Mouse (Mus musculus) embryonic facial prominence, embryonic 14.5 days (tissue): ENCODE measurements around the gene Gm12845. TPM values are rescaled to one million over a fixed set of nuclear protein-coding genes. Genes with fewer than 3 reads are reported as not detected.
A peak's percentile ranks its signal among the peaks of the same experiment; 100 is the strongest.

ENCODE experiments used
- ATAC-seq: fragments of 200-750 bp; cut with Nextera tagmentation; 2 replicates; pipeline ENCODE4 v1.8.0; 2017; ENCODE audit warnings: low read depth, moderate number of reproducible peaks, moderate TSS enrichment
- DNase-seq: peaks from one replicate; pipeline ENCODE4 v3.0.0-alpha.2; 2015; ENCODE audit warnings: low spot score
- H3K27ac ChIP-seq: fragments of 300-500 bp; sonication (generic); replicated peaks from 2 replicates; pipeline ENCODE4 v1.5.1; 2014; ENCODE audit warnings: low read depth, mild to moderate bottlenecking, low read length, moderate library complexity
- H3K27me3 ChIP-seq: fragments of 300-500 bp; sonication (generic); replicated peaks from 2 replicates; pipeline ENCODE4 v1.6.1; 2014; ENCODE audit warnings: low read length; ENCODE audit not compliant: control insufficient read depth, insufficient read depth
- H3K36me3 ChIP-seq: fragments of 300-500 bp; sonication (generic); 2 replicates; pipeline ENCODE4 v1.6.1; 2014; ENCODE audit warnings: low read length, mixed read lengths; ENCODE audit not compliant: control insufficient read depth, insufficient read depth
- H3K4me1 ChIP-seq: fragments of 300-500 bp; sonication (generic); 2 replicates; pipeline ENCODE4 v1.6.1; 2014; ENCODE audit warnings: antibody characterized with exemption, low read length; ENCODE audit not compliant: control insufficient read depth, insufficient read depth
- H3K4me2 ChIP-seq: fragments of 300-500 bp; sonication (generic); 2 replicates; pipeline ENCODE4 v1.6.1; 2014; ENCODE audit warnings: low read depth, mild to moderate bottlenecking, low read length, moderate library complexity, mixed read lengths
- H3K4me3 ChIP-seq: fragments of 300-500 bp; sonication (generic); 2 replicates; pipeline ENCODE4 v1.5.1; 2014; ENCODE audit warnings: low read depth, mild to moderate bottlenecking, low read length
- H3K9ac ChIP-seq: fragments of 300-500 bp; sonication (generic); 2 replicates; pipeline ENCODE4 v1.6.1; 2014; ENCODE audit warnings: low read depth, mild to moderate bottlenecking, low read length, moderate library complexity, mixed read lengths
- H3K9me3 ChIP-seq: fragments of 300-500 bp; sonication (generic); 2 replicates; pipeline ENCODE4 v1.6.1; 2016; ENCODE audit warnings: low read length; ENCODE audit not compliant: control insufficient read depth
- WGBS: fragments of 180-500 bp; shearing (Covaris S2); extraction: QIAGEN DNeasy Blood & Tissue Kit; methylation state at CpG from one replicate; pipeline ENCODE4 v1.1.7; 2014; 5-methylcytosine and 5-hydroxymethylcytosine counted together
- polyA plus RNA-seq: library from polyadenylated mRNA; unstranded; fragments of >200 nt; fragmentation: Nextera tagmentation; extraction: Ambion mirVana; gene quantifications from 2 replicates; pipeline ENCODE4 v1.2.1, GENCODE M21; 2014

Gm12845 gene
- not detected in 2 replicates for polyA plus RNA-seq

DNA sequence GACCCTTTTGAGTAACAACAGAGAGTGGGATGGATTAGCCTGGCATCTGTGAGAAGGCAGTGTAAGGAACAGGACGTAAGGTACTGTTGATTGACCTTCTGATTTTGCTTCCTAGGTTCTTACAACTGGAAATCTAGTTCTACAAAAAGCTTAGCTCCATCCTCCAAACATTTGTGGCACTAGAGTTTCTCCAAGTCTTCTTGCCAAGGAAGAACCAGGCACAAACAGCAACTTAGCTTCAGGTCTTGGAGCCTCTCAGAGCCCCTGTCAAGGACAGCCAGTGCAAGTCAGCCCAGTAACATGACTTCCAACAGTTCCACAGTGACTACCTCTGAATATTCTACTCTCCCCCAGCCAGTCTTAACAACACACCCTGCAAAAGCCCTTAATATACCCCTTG lies at the start of gene Gm12845:
Gm12845 (plus strand) TSS at position 301 of the 400 bp plus-strand sequence.
- Histone ChIP-seq H3K4me1 (no peaks in the 10 kb centered on the region), H3K9me3 (no peaks in the 10 kb centered on the region), H3K9ac (no peak within 1 kb of the TSS), H3K4me2 (no peak within 1 kb of the TSS), H3K36me3 (no peaks in the 10 kb centered on the region), H3K27me3 (no peaks in the 10 kb centered on the region), H3K4me3 (no peak within 1 kb of the TSS), H3K27ac (no peak within 1 kb of the TSS)
- ATAC-seq (no peak), DNase-seq (no peak)
- 87% methylated on average over 1 of the region's 1 CpGs for WGBS

DNA sequence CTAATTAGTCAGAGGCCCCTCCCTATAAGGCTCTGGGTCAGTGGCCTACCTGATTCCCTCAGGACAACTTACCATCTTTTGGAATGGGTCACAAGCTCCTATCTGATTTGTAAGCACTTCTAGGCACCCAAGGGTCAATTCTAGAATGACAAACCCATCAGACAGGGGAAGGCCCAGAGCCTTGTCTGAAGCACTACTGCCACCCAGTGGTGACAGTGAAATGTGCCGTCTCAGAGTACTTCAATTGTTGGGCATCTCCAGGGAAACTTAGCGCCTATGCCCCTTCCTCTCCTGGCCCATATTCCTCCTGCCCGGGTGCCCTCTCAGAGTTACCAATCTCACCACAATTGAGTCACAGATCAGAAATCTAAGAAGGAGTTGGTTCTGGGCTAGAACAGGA lies 47.3 kb upstream of the Gm12845 start:
- WGBS: 20% methylated on average over 3 of the region's 3 CpGs
- ATAC-seq: peak; percentile 53
- Histone ChIP-seq H3K36me3 (peaks cover 81% of the 10 kb centered on the region), H3K9me3 (no peaks in the 10 kb centered on the region), H3K9ac (no peak overlapping the region), H3K4me2 (no peak overlapping the region), H3K4me3 (no peak overlapping the region), H3K27ac (no peak overlapping the region), H3K4me1 (no peaks in the 10 kb centered on the region), H3K27me3 (no peaks in the 10 kb centered on the region)
- peak; percentile 78 for DNase-seq

DNA sequence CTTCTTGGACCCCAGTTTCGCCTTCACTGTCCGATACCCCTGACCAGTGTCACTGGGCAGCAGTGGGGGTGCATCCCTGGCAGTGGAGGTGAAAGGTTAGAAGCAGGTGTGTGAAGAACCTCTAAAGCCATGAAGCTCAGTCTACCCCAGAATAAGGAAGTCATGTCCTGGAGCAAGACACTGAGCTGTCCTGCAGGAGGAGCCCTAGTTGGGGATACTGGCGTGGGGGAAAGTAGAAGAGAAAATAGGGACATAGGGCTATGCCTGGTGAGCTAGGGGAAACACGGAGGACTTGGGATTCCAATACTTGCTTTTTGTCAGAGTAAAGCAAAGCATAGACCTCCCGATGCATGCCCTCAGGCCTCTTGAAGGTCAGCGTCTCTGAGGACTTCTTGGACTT lies 43.2 kb upstream of the Gm12845 start:
- no peak for DNase-seq
- no peaks in the 10 kb centered on the region for H3K27me3 ChIP-seq
- no peak overlapping the region for H3K9ac ChIP-seq
- no peaks in the 10 kb centered on the region for H3K4me1 ChIP-seq
- 74% methylated on average over 6 of the region's 6 CpGs for WGBS
- H3K27ac ChIP-seq: no peak overlapping the region
- ATAC-seq: no peak
- peak overlapping the region; percentile 92 for H3K4me3 ChIP-seq
- H3K36me3 ChIP-seq: peaks cover 45% of the 10 kb centered on the region
- H3K4me2 ChIP-seq: peak overlapping the region; percentile 93
- no peaks in the 10 kb centered on the region for H3K9me3 ChIP-seq

DNA sequence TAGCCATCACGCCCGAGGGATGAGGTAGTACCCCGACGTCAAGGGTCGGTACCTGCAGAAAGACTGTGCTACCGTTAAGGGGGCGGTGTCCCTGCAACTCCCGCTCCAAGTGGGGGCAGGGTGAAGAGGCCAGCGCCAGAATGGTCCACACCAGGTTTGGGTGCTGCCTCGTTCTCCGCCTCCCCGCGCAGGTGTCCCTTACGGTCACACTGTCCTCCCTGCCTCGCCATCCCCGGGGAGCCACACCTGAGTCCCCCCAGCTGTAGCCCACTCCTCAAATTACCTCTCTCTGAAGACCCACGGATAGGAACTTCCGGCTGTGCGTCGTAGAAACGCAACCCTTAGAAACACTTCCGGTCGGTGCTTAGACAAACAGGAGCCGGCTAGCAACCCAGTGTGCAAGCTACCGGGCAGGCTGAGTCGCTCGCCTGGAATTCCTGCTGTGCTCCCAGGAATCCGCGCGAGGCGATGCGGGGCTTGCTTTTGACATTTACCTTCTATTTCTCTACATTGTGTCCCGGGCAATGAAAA lies 42.2 kb upstream of the Gm12845 start, which contains the start of gene Dmap1:
Dmap1 (minus strand) TSS at position 343 of the 531 bp plus-strand sequence.
- no peaks in the 10 kb centered on the region for H3K27me3 ChIP-seq
- H3K36me3 ChIP-seq: peaks cover 34% of the 10 kb centered on the region
- peak; percentile 94 for ATAC-seq
- DNase-seq: peak; percentile 94
- under 1% methylated on average over 32 of the region's 33 CpGs for WGBS
- H3K4me2 ChIP-seq: peak within 1 kb of the TSS; percentile 93
- H3K9ac ChIP-seq: peak within 1 kb of the TSS; percentile 90
- no peaks in the 10 kb centered on the region for H3K4me1 ChIP-seq
- peak within 1 kb of the TSS; percentile 92 for H3K4me3 ChIP-seq
- H3K27ac ChIP-seq: 0 out of 2 replicates have a peak within 1 kb of the TSS, but pooled peaks have one; percentile 11
- no peaks in the 10 kb centered on the region for H3K9me3 ChIP-seq

DNA sequence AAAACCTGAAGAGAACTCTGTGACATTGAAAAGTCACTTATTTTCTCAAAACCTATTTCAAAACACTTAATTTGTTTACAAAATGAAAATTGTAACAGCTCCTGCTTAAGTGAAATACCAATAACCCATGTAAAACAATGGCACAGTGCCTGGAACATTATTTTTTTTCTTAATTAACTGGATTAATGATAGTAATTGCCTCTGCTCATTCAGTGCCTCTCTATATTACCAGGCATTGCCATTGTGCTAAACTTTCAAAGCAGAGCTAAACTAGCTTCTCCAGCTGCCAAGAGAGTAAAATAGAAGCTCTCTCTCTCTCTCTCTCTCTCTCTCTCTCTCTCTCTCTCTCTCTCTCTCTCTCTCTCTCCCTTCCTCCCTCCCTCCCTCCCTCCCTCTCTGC lies 41.7 kb upstream of the Gm12845 start:
- H3K4me3 ChIP-seq: peak overlapping the region; percentile 92
- no peaks in the 10 kb centered on the region for H3K4me1 ChIP-seq
- peaks cover 30% of the 10 kb centered on the region for H3K36me3 ChIP-seq
- H3K27ac ChIP-seq: 0 out of 2 replicates have a peak overlapping the region, but pooled peaks have one; percentile 11
- H3K4me2 ChIP-seq: peak overlapping the region; percentile 93
- H3K9ac ChIP-seq: peak overlapping the region; percentile 90
- no peak for ATAC-seq
- no peaks in the 10 kb centered on the region for H3K9me3 ChIP-seq
- H3K27me3 ChIP-seq: no peaks in the 10 kb centered on the region
- no peak for DNase-seq

GRCm38 (mm10) chr4:117683048-117683768 lies 41.0 kb upstream of the Gm12845 start:
- no peaks in the 10 kb centered on the region for H3K27me3 ChIP-seq
- WGBS: 76% methylated on average over 6 of the region's 6 CpGs
- H3K9me3 ChIP-seq: no peaks in the 10 kb centered on the region
- H3K36me3 ChIP-seq: peaks cover 27% of the 10 kb centered on the region
- no peak overlapping the region for H3K9ac ChIP-seq
- no peak overlapping the region for H3K4me3 ChIP-seq
- H3K4me2 ChIP-seq: peak overlapping the region; percentile 93; the same call in 1 of the 2 replicates
- DNase-seq (no peak), ATAC-seq (no peak)
- H3K27ac ChIP-seq: no peak overlapping the region
- H3K4me1 ChIP-seq: no peaks in the 10 kb centered on the region

DNA sequence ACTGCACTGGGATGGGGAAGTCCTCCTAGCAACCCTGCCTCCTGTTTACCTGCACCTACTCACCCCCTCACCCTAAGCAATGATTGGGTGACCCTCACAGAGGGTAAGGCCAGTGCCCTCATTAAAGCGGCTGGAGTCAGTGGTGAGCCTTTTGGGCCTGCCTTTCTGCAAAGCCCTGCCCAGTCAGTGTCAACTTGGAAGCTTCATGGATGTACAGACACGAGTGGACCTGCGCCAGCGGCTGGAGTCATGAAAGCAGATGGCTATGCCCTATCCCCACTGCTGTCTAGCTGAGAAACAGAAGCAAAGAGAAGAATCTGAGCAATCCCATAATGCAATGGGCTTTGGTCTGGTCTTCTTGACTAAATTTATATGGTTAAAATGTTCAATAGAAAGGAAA lies 37.9 kb upstream of the Gm12845 start:
- Histone ChIP-seq H3K4me3 (no peak overlapping the region), H3K9ac (no peak overlapping the region), H3K27me3 (no peaks in the 10 kb centered on the region), H3K9me3 (no peaks in the 10 kb centered on the region), H3K4me2 (no peak overlapping the region), H3K36me3 (no peaks in the 10 kb centered on the region), H3K27ac (no peak overlapping the region), H3K4me1 (no peaks in the 10 kb centered on the region)
- DNase-seq (no peak), ATAC-seq (no peak)
- WGBS: 79% methylated on average over 4 of the region's 4 CpGs

GRCm38 (mm10) chr4:117705361-117705760 lies 18.9 kb upstream of the Gm12845 start:
- H3K4me3 ChIP-seq: no peak overlapping the region

More at GRCm38 (mm10) chr4:117705361-117705760, 18.9 kb upstream of the Gm12845 start:
- H3K27me3 ChIP-seq: no peaks in the 10 kb centered on the region
- H3K27ac ChIP-seq: no peak overlapping the region
- ATAC-seq: no peak
- H3K36me3 ChIP-seq: no peaks in the 10 kb centered on the region
- no peaks in the 10 kb centered on the region for H3K4me1 ChIP-seq
- no peak overlapping the region for H3K9ac ChIP-seq
- H3K4me2 ChIP-seq: no peak overlapping the region
- DNase-seq: peak; percentile 51
- WGBS: 4% methylated on average over 7 of the region's 7 CpGs
- no peaks in the 10 kb centered on the region for H3K9me3 ChIP-seq
